Mouse (Mus musculus): ENCODE data around the gene Catsperz.

Catsperz gene

DNA sequence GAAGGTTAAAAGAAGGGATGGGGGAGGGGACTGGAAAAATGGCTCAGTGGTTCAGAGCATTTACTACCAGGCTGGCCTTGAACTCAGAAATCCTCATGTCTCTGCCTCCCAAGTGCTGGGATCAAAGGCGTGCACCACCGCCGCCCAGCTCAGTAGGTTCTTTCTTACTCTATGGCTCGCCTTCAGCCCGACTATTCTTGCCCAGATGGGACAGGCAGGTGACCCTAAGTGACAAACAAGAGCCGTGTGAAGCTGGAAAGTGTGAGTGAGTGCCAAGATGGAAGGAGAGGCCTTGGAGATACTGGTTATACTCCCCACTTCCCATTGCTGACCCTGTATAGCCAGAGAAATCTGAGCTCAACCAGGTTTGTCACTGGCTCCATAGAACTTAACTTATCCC is 18.5 kb upstream of the Catsperz start:
- DNase-seq, result no peak

DNA sequence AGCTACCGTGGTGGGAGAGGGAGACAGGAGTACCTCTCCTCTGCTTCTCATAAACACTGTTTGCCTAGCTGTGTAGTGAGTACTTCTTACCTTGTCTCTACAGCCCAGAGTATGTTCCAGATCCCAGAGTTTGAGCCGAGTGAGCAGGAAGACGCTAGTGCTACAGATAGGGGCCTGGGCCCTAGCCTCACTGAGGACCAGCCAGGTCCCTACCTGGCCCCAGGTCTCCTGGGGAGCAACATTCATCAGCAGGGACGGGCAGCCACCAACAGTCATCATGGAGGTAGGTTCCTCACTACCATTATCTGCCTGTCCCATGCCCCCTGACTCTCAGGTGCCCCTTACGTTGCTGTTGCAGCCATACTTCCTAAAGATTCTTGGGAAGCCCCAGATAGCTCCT is 17.6 kb upstream of the Catsperz start:
- DNase-seq, result no peak

- DNase-seq, result peak; percentile 98
Observed at GRCm38 (mm10) chr19:6942249-6942691, 17.1 kb upstream of the Catsperz start, which contains the start of gene Gpr137. Gene Gpr137 (minus strand): TSS chr19:6942480.

GRCm38 (mm10) chr19:6941372-6942248 is 16.4 kb upstream of the Catsperz start, which contains the start of gene Bad:
Gene Bad (plus strand): TSS chr19:6941861.
- DNase-seq, result peak; percentile 90

DNA sequence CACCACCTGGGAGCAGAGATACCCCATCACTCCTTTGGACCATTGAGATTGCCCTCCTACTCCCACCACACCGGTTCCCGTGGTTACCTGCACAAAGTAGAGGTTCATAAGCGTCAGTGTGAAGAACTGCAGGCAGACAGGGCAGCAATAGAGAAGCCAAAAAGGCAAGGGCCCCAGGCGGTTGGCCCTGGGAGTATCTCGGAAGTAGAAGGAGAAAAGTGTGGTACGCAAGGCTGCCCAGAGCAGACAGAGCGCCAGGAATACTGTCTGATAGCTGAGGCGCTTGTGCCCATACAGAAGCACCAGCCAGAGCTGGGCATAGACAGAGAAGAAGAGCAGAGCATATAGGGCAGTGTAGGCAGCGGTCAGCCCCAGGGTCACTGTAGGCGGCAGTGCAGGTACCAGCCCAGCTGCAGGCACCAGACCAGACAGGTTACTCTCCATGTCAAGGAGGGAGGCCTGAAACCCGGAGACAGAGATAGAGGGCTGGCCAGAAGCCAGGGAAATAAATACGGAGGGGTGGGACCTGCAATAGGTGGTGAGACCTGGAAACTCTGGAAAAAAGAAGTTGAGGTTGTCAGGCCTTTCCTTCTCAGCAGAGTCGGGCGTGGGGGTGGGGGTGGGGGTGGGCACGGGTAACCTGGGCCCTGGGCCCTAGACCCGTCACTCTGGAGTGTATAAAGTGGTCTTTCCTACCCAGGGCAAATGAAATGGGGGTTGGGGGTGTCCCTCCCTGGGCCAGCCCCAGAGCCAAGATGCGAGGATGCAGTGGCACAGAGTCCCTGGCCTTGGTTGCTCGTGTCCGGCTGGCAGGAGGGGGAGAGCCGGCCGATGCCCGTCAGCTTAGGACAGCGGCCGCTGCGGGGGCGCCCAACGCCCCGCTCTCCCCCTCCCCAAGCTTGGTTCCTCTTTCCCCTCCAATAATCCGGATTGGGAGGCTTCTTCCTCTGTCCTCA is 15.5 kb upstream of the Catsperz start:
- DNase-seq, result peak; percentile 37

DNA sequence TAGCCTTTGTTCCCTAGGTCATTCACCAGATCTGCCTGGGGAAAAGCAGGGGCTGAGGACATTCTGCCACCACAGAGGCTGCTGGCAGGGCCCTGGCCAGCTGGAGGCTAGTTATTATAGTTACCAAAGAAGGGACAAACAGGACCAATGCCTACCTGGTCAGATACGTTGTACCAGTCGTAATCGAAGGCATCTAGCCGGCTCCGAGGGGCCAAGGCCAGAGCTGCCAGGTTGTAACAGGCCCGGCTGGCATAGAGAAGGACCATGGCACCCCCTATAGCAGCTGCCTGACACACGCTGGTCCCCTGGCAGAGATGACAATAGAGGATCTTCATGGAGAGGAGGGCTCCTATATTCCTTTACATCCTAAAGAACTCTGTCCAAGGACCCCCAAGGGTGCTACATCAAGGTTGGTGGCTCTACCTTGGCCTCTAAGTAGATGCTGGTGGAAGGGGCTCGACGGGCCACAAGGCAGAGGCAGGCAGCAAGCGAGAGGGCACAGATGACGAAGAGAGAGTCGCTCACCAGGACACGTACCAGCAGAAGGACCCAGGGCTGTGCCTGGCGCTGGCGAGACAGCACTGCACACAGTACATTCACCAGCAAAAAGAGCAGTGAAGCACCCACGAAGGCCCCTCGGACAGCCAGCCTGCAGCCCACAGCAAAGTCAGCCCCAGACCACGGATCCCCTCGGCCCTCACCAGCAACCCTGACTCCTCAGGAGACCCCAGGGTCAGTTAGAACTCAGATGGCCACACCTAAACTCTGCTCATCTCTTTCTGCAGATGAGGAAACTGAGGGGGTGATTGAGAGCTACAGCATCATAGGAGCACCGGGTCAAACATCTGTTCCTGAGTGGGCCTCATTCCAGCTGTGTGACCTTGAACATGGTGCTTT is 14.2 kb upstream of the Catsperz start:
- no peak for DNase-seq

- peak; percentile 38 for DNase-seq
Observed at GRCm38 (mm10) chr19:6937541-6938465, 12.6 kb upstream of the Catsperz start.

DNA sequence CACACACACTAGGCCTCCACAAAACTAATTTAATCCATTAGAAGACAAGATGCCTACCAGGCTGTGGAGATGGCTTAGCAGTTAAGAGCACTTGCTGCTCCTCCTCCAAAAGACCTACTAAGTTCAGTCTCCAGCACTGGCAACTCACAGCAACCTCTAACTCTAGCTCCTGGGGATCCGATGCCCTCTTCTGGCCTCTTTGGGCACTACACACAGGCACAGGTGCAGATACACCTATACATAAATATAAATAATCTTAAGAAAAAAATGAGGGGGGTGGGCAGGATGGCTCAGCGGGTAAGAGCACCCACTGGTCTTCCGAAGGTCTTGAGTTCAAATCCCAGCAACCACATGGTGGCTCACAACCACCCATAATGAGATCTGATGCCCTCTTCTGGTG is 11.1 kb upstream of the Catsperz start:
- DNase-seq, result no peak

DNA sequence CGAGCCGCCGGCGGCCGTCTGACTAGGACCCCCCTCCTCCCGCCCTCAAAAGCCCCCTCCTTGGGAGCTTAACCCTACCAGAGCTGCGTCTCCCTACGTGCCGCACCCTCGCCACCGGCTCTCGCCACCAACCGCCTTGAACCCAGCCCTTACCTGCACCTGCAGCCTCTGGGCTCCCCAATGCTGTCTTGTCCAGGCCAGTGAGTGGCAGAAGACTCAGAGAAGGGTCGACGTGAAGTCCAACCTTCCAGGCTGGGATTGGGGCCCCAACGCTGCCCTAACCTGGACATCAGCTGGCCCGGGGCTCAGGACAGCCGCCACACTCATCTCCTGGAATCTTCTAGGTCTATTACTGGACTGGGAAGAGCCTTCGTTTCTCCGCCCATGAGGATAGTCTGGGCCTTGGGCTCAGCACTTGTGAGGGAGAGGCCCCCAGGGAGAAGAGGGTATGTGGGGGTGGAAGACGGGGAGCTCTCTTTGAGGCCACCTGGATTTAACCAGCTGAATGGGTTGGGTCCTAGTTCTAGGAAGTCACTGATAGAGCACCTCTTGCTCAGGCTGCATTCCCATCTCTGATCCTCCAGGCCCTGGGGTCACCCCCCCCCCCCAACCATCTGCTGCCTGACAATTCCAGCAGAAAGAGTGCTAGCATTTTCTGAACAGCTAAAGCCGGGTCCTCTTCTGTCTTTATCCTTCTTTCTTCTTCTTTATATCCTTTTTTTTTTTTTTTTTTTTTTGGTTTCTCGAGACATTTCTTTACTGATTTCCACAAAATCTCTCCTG is 9.2 kb upstream of the Catsperz start, which contains the start of gene Kcnk4:
Gene Kcnk4, minus strand, starts transcription at position 321 of the 783 bp plus-strand sequence.
- no peak for DNase-seq

- peak; percentile 35 for DNase-seq
Observed at GRCm38 (mm10) chr19:6933436-6934194, 8.4 kb upstream of the Catsperz start.

- no peak for DNase-seq
Observed at GRCm38 (mm10) chr19:6933102-6933435, 7.9 kb upstream of the Catsperz start.

DNA sequence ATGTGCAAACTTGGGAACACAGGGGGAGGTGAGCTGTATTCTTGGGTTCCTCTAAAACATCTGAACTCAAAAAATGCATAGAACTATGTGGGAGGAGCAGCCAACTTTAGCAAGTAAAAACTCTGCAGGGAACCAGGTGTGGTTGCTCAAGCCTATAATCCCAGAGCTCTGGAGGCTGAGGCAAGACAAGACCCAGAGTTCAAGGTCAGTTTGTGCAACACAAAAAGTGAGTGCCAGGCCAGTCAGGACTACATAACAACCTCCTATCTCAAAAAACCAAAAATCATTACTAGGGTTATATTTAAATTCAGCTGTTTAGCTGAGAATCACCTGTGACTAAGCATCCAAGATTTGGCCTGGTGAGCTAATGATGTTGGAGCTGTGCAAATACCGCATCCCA is 6.8 kb upstream of the Catsperz start:
- no peak for DNase-seq

- no peak for DNase-seq
Observed at GRCm38 (mm10) chr19:6931002-6931401, 5.8 kb upstream of the Catsperz start.

- no peak for DNase-seq
Observed at GRCm38 (mm10) chr19:6928080-6928479, 2.9 kb upstream of the Catsperz start.

DNA sequence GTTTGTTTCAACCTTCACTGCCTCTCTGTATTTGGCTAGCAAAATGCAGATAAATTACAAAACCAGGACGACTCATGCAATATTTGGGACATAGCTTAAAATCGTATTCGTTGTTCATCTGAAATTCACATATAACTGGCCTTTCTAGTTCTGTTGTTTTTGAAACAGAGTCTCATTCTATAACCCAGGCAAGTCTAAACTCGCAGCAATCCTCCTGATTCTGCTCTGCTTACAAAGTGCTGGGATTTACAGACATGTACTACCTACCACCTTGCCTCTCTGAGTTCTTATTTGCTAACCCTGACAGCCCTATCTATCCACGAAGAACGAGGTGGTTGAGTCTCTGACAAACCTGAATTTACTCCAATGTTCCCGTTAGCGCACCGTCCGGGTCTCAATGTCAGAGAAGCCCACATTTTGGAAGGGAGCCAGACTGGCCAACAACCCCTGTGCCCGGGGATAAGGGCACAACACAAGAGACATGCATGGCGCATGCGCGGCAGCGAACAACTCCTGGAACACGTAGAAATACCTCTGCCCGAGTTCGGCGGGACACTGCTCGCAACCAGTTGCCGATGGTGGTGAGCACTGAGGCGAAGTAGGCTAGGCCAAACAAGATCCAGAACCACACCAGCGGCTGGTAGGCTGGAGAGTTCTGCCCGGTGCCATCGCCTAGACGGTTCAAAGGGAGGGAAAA is 1.5 kb upstream of the Catsperz start:
- DNase-seq, result peak; percentile 72

GRCm38 (mm10) chr19:6925611-6926329 is 590 bp upstream of the Catsperz start:
- DNase-seq, result no peak

GRCm38 (mm10) chr19:6924461-6925306 is 496 bp downstream of the Catsperz start:
- peak; percentile 82 for DNase-seq

Data from kidney, adult 11 months (tissue).